Mouse (Mus musculus) embryonic fibroblast, embryonic 13.5 days (primary cell): ENCODE data around the gene Ptges2. TPM values are rescaled to one million over a fixed set of nuclear protein-coding genes. Genes with fewer than 3 reads are reported as not detected.

ENCODE experiments used
- H3K27ac ChIP-seq: 2 replicates; pipeline ENCODE4 v1.5.1; 2012; ENCODE audit warnings: low read length, control low read depth, inconsistent platforms; ENCODE audit not compliant: insufficient read depth
- H3K4me1 ChIP-seq: 2 replicates; pipeline ENCODE4 v1.6.1; 2011; ENCODE audit warnings: low read length; ENCODE audit not compliant: control insufficient read depth, insufficient read depth
- H3K4me3 ChIP-seq: 2 replicates; pipeline ENCODE4 v1.5.1; 2011; ENCODE audit warnings: mild to moderate bottlenecking, control low read depth, low read length; ENCODE audit not compliant: insufficient read depth
- CTCF ChIP-seq: IDR thresholded peaks from 2 replicates; pipeline ENCODE4 v1.5.1; 2011; ENCODE audit warnings: mild to moderate bottlenecking, control low read depth, low read length, moderate library complexity, borderline replicate concordance; ENCODE audit not compliant: insufficient read depth
- POLR2A ChIP-seq: IDR thresholded peaks from 2 replicates; pipeline ENCODE4 v1.6.1; 2011; ENCODE audit warnings: low read depth, mild to moderate bottlenecking, control low read depth, low read length, moderate library complexity
- polyA plus RNA-seq: library from polyadenylated mRNA; stranded (reverse); fragments of >200 nt; gene quantifications from 2 replicates; pipeline ENCODE4 v1.2.4, GENCODE M21; 2011; ENCODE audit warnings: low read depth; ENCODE audit not compliant: missing spikeins, insufficient read length

Ptges2 gene
- polyA plus RNA-seq, 1 experiment = 14.3 TPM

- H3K4me3 ChIP-seq = peak within 1 kb of the TSS; percentile 62
- TF ChIP-seq CTCF = no peak
- no peak for TF ChIP-seq POLR2A
- H3K4me1 ChIP-seq = peaks cover 9% of the 10 kb centered on the region; the same call in 1 of the 2 replicates
- peak within 1 kb of the TSS; percentile 23; the same call in 1 of the 2 replicates for H3K27ac ChIP-seq
These were observed 54.4 kb downstream of the Ptges2 start, which contains the start of gene Naif1 for GRCm38 (mm10) chr2:32449761-32450754. Naif1 (plus strand) TSS chr2:32450457.

DNA sequence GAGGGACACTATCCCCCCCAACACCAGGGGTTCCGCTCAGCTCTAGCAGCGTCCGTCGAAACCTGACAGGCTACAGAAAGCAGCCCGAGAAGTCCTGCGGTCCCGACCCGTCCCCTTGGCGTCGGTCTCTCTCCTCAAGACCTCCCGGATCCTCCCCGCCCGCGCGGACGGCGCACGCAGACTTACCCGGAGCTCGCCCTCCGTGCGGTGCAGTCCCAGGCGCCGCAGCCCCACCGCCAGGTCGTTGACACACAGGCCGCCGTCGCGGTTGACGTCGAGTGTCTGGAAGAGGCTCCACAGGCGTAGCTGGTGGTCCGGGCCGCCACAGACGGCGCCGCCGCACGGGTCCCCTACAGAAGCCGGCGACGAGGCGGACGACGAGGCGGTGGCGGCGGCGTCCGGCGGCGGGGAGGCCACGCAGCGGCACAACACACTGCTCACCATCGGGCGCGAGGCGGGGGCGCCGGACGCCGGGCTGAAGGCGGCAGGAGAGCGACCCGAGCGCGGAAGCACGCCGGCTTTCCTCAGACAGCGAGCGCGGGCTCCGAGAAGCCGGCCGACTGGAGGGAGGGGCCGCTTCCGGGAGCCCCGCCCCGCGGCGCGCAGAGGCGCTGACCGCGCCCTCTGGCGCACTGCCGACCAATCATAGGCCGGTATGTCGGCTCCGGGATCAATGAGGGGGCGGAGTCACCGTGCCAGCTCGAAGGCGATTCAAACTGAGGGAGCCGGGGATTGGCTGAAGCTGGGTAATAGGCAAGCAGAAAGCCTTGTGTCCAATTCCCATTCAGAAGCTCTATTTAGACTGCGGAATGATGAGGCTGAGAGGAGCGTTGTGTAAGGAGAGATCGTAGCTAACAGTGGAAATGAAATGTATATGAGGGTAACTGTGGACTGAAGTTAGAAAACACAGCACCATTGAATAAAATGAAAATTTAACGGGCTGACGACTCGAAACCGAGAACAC, 55.5 kb downstream of the Ptges2 start, which contains the start of gene Slc25a25:
Slc25a25 (minus strand) TSS at position 565 of the 964 bp plus-strand sequence.
- H3K27ac ChIP-seq = peak within 1 kb of the TSS; percentile 98
- peak within 1 kb of the TSS; percentile 62 for H3K4me3 ChIP-seq
- TF ChIP-seq POLR2A = peak; percentile 62
- TF ChIP-seq CTCF = no peak
- peaks cover 9% of the 10 kb centered on the region; the same call in 1 of the 2 replicates for H3K4me1 ChIP-seq

GRCm38 (mm10) chr2:32451870-32452372, 56.2 kb downstream of the Ptges2 start:
- peak overlapping the region; percentile 61 for H3K4me3 ChIP-seq
- H3K27ac ChIP-seq = peak overlapping the region; percentile 98
- TF ChIP-seq CTCF (no peak), POLR2A (peak; percentile 61)
- H3K4me1 ChIP-seq = peaks cover 9% of the 10 kb centered on the region; the same call in 1 of the 2 replicates

DNA sequence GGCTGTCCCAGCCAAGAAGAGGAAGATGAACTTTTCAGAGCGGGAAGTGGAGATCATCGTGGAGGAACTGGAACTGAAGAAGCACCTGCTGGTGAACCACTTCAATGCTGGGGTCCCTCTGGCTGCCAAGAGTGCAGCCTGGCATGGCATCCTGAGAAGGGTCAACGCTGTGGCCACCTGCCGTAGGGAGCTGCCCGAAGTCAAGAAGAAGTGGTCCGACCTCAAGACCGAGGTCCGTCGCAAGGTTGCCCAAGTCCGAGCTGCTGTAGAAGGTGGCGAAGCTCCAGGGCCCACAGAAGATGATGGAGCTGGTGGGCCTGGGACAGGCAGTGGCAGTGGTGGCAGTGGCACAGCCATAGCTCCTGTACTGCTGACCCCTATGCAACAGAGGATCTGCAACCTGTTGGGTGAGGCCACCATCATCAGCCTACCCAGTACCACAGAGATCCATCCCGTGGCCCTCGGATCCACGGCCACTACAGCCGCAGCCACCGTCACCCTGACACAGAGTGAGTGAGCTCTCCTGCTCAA, 56.8 kb downstream of the Ptges2 start:
- TF ChIP-seq CTCF = no peak
- TF ChIP-seq POLR2A = no peak
- peak overlapping the region; percentile 18 for H3K4me3 ChIP-seq
- H3K4me1 ChIP-seq = peaks cover 7% of the 10 kb centered on the region; the same call in 1 of the 2 replicates
- no peak overlapping the region for H3K27ac ChIP-seq

DNA sequence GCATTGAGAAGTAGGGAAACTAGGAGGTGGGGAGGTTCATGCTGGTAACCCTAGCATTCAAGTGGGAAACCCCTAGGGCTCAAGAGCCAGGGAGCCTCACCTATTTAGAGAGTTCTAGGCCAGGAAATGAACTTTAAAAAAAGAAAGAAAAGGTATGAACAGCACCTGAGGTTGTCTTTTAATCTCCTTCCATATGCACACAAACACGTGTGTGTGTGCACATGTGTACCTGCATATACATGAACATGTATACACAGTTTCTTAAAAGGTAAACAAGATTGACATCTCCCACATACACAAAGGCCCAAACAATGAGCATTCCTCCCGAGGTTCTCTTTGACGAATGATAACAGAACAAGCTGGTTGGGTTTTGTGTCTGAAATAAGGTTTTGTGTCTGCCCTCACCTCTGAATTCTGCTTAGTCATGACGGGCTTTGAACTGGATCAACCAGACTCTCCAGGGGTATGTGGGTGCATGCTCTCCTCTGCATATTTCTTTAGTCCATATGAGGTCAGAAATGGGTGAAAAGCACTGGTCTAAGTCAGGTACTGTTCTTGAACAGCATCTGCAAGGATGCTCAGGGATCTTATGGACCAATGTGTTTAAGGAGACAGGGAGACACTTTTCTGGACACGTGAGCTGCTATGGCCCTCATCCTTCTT, 58.1 kb downstream of the Ptges2 start:
- Histone ChIP-seq H3K4me3 (no peak overlapping the region), H3K27ac (no peak overlapping the region), H3K4me1 (peaks cover 6% of the 10 kb centered on the region; the same call in 1 of the 2 replicates)
- TF ChIP-seq CTCF (no peak), POLR2A (no peak)

DNA sequence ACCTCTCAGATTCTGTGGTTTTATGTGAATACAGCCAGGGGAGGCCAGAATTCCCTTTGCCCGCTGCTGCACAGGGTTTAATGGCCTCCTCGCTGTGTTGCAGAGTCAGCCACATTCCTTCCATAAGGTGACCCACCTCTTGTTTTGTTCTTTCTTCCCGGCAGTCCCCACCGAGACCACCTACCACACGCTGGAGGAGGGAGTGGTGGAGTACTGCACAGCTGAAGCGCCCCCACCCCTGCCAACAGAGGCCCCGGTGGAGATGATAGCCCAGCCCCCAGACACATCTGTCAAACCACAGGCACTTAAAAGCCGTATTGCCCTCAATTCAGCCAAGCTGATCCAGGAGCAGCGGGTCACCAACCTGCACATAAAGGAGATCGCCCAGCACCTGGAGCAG, 58.9 kb downstream of the Ptges2 start:
- Histone ChIP-seq H3K27ac (no peak overlapping the region), H3K4me1 (peaks cover 9% of the 10 kb centered on the region; the same call in 1 of the 2 replicates), H3K4me3 (no peak overlapping the region)
- TF ChIP-seq CTCF (no peak), POLR2A (no peak)

DNA sequence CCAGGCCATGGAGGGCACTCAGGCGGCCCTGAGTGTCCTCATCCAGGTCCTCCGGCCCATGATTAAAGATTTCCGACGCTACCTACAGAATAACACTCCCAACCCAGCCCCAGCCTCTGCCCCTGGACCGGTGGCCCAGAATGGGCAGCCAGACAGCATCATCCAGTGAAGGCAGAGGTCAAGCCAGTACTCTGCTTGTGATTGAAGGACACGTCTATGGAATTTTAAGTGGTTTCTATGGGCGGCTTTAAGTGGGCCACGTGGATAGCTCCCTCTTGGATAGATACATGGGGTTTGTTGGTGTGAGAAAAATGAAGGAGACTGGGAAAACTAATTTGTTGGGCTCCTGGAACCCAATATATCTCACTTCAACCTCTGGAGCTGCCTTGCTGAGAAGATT, 59.4 kb downstream of the Ptges2 start:
- no peak for TF ChIP-seq CTCF
- no peak for TF ChIP-seq POLR2A
- Histone ChIP-seq H3K27ac (no peak overlapping the region), H3K4me1 (peaks cover 9% of the 10 kb centered on the region; the same call in 1 of the 2 replicates), H3K4me3 (no peak overlapping the region)

Other genes with a start within 250 kb of the Ptges2 start
- 75.5 and 84.6 TPM in 2 replicates for gene Prrc2b, start 244.8 kb upstream of the Ptges2 start, polyA plus RNA-seq
- 19.3 and 22.8 TPM in 2 replicates for gene Pomt1, start 159.3 kb upstream of the Ptges2 start, polyA plus RNA-seq
- 20.5 and 22.1 TPM in 2 replicates for gene Uck1, start 135.7 kb upstream of the Ptges2 start, polyA plus RNA-seq
- 73.1 and 78.9 TPM in 2 replicates for gene Golga2, start 108.5 kb upstream of the Ptges2 start, polyA plus RNA-seq
- gene Swi5, start 107.8 kb upstream of the Ptges2 start, polyA plus RNA-seq = 474 and 541 TPM in 2 replicates
- 41.8 and 47.6 TPM in 2 replicates for gene Ciz1, start 43.6 kb upstream of the Ptges2 start, polyA plus RNA-seq
- 37.2 and 52.6 TPM in 2 replicates for gene Dnm1, start 42.6 kb upstream of the Ptges2 start, polyA plus RNA-seq
- gene 1110008P14Rik, start 14.0 kb upstream of the Ptges2 start, polyA plus RNA-seq = 28.8 and 30.3 TPM in 2 replicates
- not detected in 2 replicates for gene Lcn2, start 7.6 kb upstream of the Ptges2 start, polyA plus RNA-seq
- gene Naif1, start 54.6 kb downstream of the Ptges2 start, polyA plus RNA-seq = 3.5 and 3.8 TPM in 2 replicates
- gene Slc25a25, start 55.5 kb downstream of the Ptges2 start, polyA plus RNA-seq = 10.7 and 16.6 TPM in 2 replicates
- 5.3 and 8.9 TPM in 2 replicates for gene Fam102a, start 139.4 kb downstream of the Ptges2 start, polyA plus RNA-seq
- gene Dpm2, start 175.0 kb downstream of the Ptges2 start, polyA plus RNA-seq = 70.1 and 71.9 TPM in 2 replicates
- gene Pip5kl1, start 178.9 kb downstream of the Ptges2 start, polyA plus RNA-seq = 0.67 TPM in 1 of 2 replicates, not detected in the other
- not detected in 2 replicates for gene 9430097D07Rik, start 179.8 kb downstream of the Ptges2 start, polyA plus RNA-seq
- 20.4 and 21.5 TPM in 2 replicates for gene St6galnac4, start 191.2 kb downstream of the Ptges2 start, polyA plus RNA-seq
- gene St6galnac6, start 203.8 kb downstream of the Ptges2 start, polyA plus RNA-seq = 33.3 and 39.3 TPM in 2 replicates
- gene Ak1, start 225.9 kb downstream of the Ptges2 start, polyA plus RNA-seq = 157 and 266 TPM in 2 replicates